Mouse (Mus musculus) heart, adult 18-20 months (tissue): ENCODE results near the gene Akt3. TPM values are rescaled to one million over a fixed set of nuclear protein-coding genes. Genes with fewer than 3 reads are reported as not detected.

Source experiments
- DNase-seq, 2 experiments: peaks; one replicate each; pipeline ENCODE4 v3.0.0; 2021 to 2022; ENCODE audit warnings: mixed read lengths in 1 of 2
- total RNA-seq, 2 experiments: library from RNA; stranded (reverse); gene quantifications; 2 replicates each; pipeline ENCODE4 v1.2.3; 2021

Gene Akt3
- total RNA-seq, 2 experiments from 2014 or later = 16.9 to 19.8 TPM

DNA sequence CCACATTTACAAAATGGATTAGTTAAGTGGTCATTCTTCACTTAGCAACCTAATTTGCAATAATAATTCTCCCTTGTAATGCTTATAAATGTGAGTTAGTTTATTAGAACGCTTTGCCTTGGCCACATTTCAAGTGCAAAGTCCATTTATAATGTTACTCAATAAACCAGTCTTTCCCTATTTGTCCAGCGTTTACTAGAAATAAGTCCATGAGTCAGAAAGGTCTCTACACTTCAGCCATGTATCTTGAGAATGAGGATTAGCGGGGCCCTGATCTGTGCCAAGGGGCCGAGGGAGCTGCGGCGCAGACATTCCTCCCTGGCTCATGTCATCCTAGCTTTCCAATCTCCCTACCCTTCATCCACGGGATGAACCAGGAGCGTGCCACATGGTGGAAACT, 275.3 kb downstream of the Akt3 start:
- no peak for DNase-seq

DNA sequence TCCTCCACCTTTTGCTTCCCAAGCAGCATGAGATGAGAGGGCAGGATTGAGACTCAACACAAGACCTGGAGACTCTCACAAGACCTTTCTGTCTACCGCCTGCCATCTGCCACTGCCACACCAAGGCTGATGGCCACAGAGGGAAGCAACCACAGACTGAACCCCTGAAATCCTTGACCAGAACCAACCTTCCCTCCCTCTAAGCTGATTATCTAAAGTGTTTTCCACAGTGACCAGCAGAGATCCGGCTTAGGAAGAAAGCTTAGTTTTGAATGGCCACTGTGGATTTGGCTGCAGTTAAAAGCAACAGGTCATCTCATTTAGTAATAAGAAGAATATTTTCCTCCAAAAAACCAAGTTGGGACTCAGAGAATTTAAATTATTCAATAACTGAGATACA, 276.5 kb downstream of the Akt3 start:
- DNase-seq = no peak

DNA sequence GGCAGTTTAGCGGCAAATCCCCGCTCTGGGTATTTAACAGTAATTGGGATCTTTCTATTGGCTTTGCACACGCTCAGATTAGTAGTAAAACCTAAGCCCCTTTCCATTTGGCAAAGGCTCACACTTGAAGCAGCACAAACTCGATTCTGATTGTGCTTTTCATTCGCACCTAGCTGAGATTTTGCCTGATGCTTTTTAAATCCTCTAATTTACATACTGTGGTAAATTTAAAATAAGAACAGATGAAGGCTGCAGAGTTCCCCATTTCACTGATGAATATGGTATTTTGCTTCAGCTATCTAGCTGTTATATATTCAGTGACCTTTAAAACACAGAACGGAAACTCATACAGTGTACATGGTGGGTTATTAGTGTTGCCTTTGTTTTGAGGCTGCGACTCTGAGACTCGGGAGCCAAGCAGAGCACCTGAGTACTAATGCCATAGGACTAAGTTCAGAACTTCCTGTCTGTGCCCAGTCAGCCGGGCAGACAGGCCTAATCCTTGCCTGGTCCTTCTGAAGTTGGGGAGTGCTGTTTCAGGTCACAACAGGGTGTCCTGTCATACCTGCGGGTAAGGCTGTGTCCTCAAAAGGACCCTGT, 277.1 kb downstream of the Akt3 start:
- DNase-seq = no peak

DNA sequence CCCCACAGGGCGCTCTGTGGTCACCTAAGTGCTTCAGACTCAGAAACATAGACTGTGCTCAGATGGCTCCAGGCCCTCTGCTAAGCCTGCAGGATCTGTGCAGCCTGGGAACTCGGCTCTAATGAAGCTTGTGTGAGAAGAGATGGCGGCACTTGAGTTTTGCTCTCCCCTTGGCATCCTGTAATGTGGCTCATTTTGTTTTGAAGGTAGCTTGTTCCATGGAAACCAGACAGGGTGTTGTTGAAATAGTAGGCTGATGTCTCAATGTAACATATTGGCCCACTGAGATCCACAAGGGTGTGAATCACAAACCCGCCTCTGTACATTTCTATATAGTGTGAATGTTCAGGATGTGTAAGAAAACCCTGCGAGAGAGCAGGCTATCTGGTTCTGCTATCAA, 277.9 kb downstream of the Akt3 start:
- no peak for DNase-seq

DNA sequence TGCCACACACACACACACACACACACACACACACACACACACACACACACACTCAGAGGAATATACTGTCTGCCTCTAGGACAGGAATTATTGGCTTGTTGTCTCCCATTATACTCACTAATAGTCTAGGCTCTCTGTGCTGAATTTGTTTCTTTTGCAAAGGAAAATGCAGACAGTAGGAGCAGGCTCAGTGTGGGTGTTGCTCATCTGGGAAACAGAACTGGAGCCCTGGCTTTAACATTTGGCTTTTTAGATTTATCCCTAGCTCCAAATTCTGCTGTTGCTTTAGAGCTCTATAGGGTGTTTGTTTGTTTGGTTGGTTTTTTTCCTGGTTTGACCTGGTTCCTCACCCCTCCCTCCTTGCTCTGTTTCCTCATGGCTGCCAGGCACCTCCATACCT, 278.8 kb downstream of the Akt3 start:
- no peak for DNase-seq

DNA sequence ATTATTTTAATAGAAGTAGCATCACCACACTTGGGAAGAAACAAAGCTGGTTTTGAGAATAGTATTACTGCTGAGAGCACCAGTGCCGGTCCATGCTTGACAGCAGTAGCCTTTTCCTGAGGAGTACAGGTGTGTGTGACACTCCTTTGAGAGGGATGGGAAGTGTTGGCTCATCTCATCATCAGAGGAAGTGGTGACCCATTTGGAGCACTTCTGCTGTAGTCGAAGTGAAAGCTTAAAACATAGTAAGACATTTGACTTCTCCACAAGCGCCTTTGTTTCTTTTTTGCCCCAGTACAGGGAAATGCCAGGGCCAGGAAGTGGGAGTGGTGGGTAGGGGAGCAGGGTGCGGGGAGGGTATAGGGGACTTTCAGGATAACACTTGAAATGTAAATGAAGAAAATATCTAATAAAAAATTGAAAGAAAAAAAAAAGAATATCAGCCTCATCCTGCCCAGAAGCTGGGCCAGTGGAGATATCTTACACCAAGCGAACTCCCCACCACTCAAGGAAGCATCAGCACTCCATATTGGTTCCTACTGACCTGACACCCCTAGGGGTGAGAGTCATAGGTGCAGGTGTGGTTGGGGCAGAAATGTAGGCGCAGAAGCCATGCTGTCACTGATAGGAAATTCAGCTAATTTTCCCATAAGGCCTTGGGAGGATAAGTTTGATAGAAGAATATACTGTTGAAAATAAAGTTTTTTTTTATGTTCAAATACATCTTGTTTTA, 284.5 kb downstream of the Akt3 start:
- no peak for DNase-seq

DNA sequence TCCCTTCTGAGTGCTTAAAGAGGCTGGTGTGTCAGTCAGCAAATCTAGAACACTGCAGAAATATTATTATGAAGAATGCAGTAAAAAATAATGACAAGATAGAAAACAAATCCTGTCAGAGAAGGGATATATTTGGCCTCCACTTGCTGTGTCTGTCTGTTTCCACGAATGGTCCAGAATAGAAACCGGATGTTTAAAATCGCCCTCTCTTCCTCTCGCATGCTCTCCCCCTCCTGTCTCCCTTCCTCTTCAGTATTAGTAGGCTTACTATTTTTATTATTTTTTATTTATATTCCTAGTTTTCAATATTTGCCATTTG, 286.6 kb downstream of the Akt3 start:
- no peak for DNase-seq

DNA sequence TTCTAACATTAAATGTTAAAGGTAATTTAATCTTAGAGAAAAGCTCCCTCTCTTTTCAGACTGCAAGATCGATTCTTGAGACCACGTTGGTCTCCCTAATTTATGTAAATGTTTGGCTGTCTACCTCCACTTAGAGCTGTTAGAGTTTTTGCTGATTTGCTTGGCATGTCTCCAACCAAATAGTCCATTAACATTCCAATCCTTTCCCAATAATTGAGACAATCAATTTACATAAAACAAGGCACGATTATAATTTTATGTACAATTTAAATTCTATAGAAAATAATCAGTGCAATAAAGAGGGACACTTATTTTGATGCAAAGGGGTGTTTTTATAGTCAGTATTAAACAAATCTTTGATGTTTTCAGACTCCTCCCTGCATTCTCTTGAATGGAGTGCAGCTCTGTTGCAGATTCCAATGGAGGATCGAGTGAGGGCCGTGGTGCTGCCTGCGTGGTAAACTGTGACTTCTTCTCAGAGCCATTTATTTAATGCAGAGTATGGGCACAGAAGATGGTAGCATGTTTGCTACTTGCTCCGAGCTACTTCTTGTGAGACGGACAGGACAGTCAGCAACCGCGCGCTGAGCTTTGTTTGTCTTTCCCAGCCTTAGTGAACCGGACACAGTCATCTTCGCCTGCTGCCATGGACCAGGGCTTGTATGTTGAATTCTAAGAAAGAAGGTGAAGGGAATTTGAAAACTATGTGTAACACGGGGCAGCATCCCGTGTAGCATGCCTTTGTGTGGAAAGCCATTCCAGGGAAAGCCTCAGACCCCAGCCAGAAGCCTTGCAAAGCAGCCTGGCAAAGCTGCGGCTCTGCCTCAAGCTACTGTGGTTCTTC, 287.1 kb downstream of the Akt3 start:
- no peak for DNase-seq

Other genes starting within 250 kb of the Akt3 start
- gene Zbtb18, start 184.1 kb upstream of the Akt3 start, total RNA-seq = 10 to 100 TPM; 42.2 to 49.5 TPM